Mouse (Mus musculus) testis, postnatal 14 days (tissue): ENCODE results near the gene Esyt3.

Source experiments
- DNase-seq: peaks from one replicate; pipeline ENCODE4 v3.0.0; 2021; ENCODE audit warnings: low spot score

Esyt3 gene

GRCm38 (mm10) chr9:99354796-99355195 is 3.6 kb downstream of the Esyt3 start:
- DNase-seq, result no peak

DNA sequence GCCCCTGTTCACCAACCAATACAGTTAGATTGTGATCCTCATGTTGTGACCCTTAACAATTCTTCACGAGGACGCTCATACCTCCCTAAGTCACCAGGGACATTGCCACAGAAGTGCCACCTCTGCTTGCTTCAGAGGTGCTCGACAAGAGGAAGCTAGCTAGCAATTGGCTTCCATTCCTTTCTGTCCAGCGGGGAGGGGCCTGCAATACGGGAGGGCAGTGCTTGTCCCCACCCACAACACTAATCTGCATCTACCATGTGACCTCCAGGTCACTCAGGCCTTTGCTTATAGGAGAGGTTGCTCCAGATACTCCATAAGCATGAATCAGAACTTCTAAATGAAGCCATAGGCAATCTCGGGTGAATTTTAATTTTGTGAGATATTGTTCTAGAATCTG is 5.0 kb downstream of the Esyt3 start:
- DNase-seq, result no peak

- DNase-seq, result no peak
Measured at GRCm38 (mm10) chr9:99352964-99353363, 5.4 kb downstream of the Esyt3 start.

- no peak for DNase-seq
Measured at GRCm38 (mm10) chr9:99345351-99345792, 13.0 kb downstream of the Esyt3 start.

DNA sequence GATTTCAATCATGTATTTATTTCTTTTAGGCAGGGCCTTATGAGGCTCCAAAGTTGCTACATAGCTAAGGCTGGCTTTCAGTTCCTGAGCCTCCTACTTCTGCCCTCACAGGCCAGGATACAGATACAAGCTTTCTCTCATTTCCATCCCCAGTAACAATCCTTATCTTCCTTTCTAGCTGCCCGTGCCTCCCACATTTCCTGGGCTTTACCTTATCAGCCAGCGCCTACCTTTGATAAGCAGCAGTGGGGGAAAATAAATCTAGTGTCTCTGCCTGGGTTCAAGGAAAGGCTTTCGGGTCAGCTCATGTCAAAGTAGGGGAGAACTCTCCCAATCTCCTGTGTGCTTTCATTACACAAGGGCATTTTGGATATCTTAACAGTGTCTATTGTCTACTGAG is 16.8 kb downstream of the Esyt3 start:
- peak; percentile 83 for DNase-seq

- DNase-seq, result peak; percentile 73
Measured at GRCm38 (mm10) chr9:99340126-99340525, 18.2 kb downstream of the Esyt3 start.

DNA sequence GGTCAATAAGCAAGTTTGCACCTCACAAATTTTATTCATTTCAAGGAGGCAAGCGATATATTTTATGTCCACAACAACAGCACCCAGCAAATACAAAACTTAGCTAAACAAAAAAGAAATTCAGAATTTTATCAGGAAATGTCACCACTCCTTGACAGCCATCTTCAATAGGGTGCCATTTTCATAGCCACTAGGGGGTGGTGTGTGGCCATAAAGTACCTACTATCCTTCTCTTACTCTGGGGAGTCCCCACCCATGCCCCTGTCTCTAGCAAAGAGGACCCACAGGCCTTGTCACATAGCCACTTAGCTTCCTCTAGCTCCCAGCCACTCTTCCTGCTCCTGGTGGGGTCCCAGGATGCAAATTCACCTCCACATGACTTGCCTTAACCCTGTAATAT is 19.2 kb downstream of the Esyt3 start:
- no peak for DNase-seq

- DNase-seq, result no peak
Measured at GRCm38 (mm10) chr9:99338293-99338692, 20.1 kb downstream of the Esyt3 start.

GRCm38 (mm10) chr9:99336538-99336937 is 21.8 kb downstream of the Esyt3 start:
- DNase-seq, result no peak

DNA sequence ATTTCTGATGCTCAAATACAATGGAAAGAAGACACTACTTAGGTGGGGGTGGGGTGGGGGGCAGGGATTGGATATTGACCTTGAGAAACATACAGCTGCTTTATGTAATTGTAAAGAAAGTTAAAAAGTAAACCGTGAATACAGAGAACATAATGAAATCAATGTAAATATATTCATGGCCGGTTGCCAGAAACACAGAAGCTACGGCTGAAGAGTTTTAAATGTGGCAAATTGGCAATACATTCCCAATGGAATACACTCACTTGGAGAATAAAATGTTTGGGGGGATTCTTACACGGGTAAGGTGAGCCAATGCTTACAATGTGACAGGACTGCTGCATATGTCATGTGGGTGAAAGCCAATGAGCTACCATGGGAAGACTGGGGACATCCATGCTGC is 31.5 kb downstream of the Esyt3 start:
- DNase-seq, result no peak

DNA sequence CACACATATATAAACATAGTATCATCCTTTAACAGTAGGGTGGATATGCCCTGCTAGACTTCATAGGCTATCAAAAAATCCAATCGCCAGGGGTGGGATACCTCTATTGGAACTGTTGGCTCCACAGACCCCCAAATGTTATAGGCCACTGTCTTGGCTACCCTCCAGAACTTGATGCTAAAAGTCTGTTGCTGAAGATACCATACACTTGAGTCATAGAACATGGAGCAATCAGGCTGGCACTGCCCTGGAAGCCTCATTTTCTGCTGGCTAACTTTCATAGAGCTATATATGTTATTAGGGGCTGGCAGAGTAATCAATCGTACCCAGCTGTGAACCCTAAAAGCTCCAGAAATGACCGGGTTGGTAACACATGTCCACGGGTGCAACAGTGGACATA is 32.4 kb downstream of the Esyt3 start:
- no peak for DNase-seq

DNA sequence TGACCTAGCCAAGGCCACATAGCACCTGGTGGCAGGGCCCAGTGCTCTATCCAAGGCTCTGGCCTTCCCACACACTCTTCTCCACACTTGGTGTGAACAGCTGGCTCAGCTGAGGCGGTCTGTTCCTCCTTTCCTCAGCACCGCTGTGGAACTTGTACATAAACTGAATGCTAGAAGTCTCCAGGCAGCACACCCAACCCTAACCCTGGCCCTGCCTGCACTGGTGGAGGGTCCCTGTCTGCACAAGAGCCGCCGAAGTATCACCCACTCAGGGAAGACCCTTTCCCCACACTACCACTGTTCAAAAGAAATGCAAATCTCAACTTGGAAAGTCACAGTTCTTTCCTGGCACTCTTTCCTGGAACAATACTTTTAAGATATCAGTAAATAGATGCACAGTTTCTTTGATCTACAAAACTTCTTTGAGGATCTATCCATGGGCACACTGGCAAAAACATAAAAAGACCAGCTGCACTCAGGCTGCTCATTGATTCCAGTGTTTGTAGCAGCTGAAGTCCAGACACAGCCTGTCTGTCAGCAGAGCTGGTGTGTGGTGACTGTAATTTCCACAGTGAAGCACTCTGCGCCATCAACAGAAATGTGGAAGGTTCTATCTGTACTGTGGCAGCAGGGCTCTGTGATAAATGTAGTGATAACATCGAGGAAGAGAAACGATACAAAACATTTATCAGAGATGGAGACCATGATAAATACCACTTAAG is 33.0 kb downstream of the Esyt3 start:
- no peak for DNase-seq

DNA sequence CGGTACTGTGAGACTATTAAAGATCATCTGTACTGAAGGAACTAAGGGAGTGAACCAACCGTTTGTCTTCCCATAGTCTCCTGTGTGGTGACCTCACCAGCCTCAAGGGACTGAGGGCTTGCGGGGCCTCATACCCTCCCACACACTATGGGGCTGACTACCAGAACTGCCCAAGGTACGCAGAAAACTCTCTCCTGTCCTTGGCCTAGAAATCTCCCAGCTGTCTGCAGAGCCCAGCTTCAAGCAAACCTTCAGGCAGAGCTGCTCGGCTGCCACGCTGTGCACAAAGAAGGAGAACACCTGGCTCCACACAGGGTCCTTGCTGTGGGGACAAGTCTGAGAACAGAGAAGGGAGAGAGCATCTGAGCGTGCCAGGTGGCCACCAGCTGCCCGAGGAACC is 38.4 kb downstream of the Esyt3 start:
- DNase-seq, result no peak

DNA sequence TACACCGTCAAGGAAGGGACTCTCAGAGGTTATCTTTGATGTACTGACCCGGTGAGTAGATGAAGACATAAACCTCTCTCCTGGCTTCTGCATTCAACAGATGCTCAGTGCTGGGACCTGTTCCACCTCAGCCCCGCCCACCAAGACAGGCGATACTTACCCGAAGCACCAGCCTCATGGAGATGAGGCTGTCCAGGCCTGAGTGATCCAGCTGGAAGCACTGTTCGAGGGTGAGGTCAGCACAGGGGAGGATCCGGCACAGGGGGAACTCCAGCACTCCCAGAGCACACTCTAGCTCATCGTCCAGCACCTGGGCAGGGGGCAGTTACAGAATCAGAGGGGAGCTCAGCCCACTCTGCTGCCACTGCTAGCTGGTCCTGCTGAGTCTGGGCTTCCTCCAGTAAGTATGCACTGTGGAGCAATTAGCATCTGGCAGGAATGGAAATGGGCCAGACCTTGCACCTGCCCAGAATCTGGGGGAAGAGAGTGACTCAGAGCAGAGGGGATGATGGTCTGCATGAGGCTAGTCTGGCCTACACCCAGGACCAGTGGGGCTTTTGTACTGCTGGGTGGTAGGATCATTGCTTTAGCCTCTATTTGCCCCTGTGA is 38.9 kb downstream of the Esyt3 start:
- DNase-seq, result no peak

DNA sequence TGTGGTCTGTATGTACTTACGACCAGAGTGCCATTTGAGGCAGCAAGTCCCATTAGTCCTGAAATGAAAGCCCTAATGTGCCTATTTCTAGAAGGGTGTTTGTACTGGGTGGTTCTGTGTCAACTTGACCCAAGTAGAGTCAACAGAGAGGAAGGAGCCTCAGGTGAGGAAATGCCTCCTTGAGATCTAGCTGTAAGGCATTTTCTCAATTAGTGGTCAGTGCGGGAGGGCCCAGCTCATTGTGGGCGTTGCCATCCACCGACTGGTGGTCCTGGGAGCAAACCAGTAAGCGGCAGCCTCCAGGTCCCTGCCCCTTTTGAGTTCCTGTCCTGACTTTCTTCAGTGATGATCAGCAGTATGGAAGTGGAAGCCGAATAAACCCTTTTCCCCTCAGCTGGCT is 52.1 kb downstream of the Esyt3 start:
- DNase-seq, result no peak

- DNase-seq, result no peak
Measured at GRCm38 (mm10) chr9:99304296-99304695, 54.1 kb downstream of the Esyt3 start.
